Mouse (Mus musculus) urinary bladder, postnatal 4 days (tissue): ENCODE results near the gene Olfr850.

Source experiments
- DNase-seq, 2 experiments: peaks; one replicate each; pipeline ENCODE4 v3.0.0; 2021 to 2022; ENCODE audit warnings: low spot score in 2 of 2

Gene Olfr850

DNA sequence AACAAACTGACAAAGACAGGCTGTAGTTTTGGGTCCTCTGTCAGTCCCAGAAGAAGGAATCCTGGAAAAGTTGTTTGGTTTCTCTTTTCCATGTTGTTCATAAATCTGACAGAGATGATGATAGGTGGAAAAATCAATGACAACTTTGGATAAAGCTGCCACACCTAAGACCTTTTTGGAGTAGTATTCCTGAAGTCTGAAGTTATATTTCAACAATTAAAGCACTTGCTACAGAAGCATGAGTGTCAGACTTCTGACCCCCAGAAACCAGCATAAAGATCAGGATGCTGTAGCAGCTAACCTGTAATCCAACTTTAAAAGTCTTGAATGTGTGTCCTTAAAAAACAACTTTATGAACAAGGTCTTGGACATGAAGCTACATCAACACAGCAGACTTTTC lies at the start of gene Olfr850:
Gene Olfr850, minus strand, starts transcription at position 101 of the 400 bp plus-strand sequence.
- no peak for DNase-seq

DNA sequence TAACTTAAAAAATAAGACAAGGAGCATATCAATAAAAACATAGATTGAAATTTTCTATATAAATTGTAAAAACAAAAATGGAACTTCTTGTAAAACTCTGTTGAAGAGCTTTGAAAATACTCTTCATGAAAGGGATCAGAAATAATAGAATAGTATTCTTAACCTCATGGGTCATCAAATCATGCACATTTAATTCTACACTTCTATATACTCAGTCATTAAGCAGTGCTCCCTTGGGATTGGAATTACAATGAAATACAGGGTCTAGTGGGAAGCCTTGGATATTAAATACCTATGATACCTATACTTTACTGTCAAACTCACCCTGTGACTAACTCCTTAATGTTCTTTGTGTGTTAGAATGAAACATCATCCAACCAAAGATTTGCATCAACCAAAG lies 14.9 kb upstream of the Olfr850 start, which contains the start of gene Olfr851:
Gene Olfr851, plus strand, starts transcription at position 301 of the 400 bp plus-strand sequence.
- no peak for DNase-seq

DNA sequence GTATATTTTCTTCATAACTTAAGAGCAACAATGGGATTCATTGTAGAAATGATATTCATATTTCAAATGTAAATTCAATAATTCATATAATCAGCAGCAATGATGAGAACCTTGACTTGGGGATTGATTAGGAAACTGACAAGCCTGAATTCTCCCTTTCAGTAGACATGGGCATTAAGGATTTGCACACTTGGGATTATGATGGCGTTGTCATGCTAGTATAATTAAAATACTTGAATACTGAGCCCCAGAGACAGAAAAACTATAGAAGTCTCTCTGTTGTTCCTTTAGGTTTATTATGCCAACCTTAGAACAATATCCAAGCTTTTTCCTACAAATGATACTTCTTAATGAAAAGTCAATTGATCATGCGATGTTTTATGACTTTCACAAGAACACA lies 38.1 kb downstream of the Olfr850 start, which contains the start of gene Olfr849:
Gene Olfr849, plus strand, starts transcription at position 301 of the 400 bp plus-strand sequence.
- DNase-seq, result no peak
